Mouse (Mus musculus): ENCODE measurements around the gene Glod5.

GRCm38 (mm10) chrX:8013157-8013556 lies 5.1 kb downstream of the Glod5 start:
- no peak for TF ChIP-seq POLR2A (IDR thresholded peaks at IDR 0.05; ENCODE audit: low read depth, low read length)
- TF ChIP-seq CTCF (IDR thresholded peaks at IDR 0.05; ENCODE audit: extremely low read depth, insufficient read length, insufficient replicate concordance, low read depth, low read length): no peak
